Mouse (Mus musculus) macrophage (primary cell): ENCODE measurements at regions not wholly inside any gene's neighbourhood (a gene's known extent, or its start where the extent isn't known, plus 50 kb on each side); places are given as distances from the start of the nearest gene placed in this dataset.

Source experiments
- H3K27ac ChIP-seq: fragments of 350-480 bp; formaldehyde crosslinking; 2 replicates; pipeline ENCODE4 v1.9.0; 2021
- H3K36me3 ChIP-seq: fragments of 350-480 bp; formaldehyde crosslinking; 2 replicates; pipeline ENCODE4 v1.9.0; 2021; ENCODE audit errors: inconsistent target
- H3K4me3 ChIP-seq: fragments of 350-480 bp; formaldehyde crosslinking; 2 replicates; pipeline ENCODE4 v1.9.0; 2021; ENCODE audit errors: inconsistent target
- H3K79me2 ChIP-seq: fragments of 350-480 bp; formaldehyde crosslinking; 2 replicates; pipeline ENCODE4 v1.9.0; 2021; ENCODE audit errors: inconsistent target
- WGBS: methylation state at CpG from one replicate; pipeline ENCODE4 v1.1.7; 2026; ENCODE audit warnings: inconsistent platforms; ENCODE audit not compliant: missing documents; 5-methylcytosine and 5-hydroxymethylcytosine counted together

GRCm38 (mm10) chr17:9892776-9893175 is 223.3 kb upstream of the Pabpc6 start:
- Histone ChIP-seq H3K36me3 (no peaks in the 10 kb centered on the region), H3K27ac (no peak overlapping the region)

GRCm38 (mm10) chr17:9892141-9892540 is 222.6 kb upstream of the Pabpc6 start:
- no peaks in the 10 kb centered on the region for H3K36me3 ChIP-seq
- H3K27ac ChIP-seq: no peak overlapping the region
- H3K79me2 ChIP-seq: no peaks in the 10 kb centered on the region
- H3K4me3 ChIP-seq: no peak overlapping the region
- WGBS: 95% methylated on average over 9 of the region's 9 CpGs

More at GRCm38 (mm10) chr17:9892776-9893175, 223.3 kb upstream of the Pabpc6 start:
- no peak overlapping the region for H3K4me3 ChIP-seq
- no peaks in the 10 kb centered on the region for H3K79me2 ChIP-seq
- 79% methylated on average over 5 of the region's 5 CpGs for WGBS

DNA sequence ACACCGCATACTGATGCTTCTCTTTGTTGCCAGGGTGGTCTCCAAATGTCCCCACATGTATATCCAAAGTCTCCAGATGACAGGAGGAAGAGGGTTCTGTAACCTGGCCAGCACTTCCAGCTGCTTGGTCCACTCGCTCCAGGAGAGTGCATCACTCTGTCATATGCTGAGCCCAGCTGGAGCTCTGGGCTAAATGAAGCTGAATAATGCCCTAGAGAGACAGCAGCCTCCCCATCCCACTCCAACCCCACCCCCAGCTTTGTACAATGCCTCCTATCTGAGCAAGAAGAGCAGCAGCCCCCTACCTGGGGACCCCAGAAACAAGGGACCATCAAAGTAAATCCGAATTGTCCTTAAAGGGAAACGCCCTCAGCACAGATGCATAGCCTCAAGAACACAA is 219.0 kb upstream of the Pabpc6 start:
- Histone ChIP-seq H3K4me3 (no peak overlapping the region), H3K36me3 (no peaks in the 10 kb centered on the region), H3K27ac (no peak overlapping the region), H3K79me2 (no peaks in the 10 kb centered on the region)
- WGBS: 81% methylated on average over 4 of the region's 4 CpGs

- Histone ChIP-seq H3K4me3 (no peak overlapping the region), H3K27ac (no peak overlapping the region), H3K79me2 (no peaks in the 10 kb centered on the region), H3K36me3 (no peaks in the 10 kb centered on the region)
- 23% methylated on average over 6 of the region's 7 CpGs for WGBS
These were observed 215.6 kb upstream of the Pabpc6 start for GRCm38 (mm10) chr17:9885110-9885509.

DNA sequence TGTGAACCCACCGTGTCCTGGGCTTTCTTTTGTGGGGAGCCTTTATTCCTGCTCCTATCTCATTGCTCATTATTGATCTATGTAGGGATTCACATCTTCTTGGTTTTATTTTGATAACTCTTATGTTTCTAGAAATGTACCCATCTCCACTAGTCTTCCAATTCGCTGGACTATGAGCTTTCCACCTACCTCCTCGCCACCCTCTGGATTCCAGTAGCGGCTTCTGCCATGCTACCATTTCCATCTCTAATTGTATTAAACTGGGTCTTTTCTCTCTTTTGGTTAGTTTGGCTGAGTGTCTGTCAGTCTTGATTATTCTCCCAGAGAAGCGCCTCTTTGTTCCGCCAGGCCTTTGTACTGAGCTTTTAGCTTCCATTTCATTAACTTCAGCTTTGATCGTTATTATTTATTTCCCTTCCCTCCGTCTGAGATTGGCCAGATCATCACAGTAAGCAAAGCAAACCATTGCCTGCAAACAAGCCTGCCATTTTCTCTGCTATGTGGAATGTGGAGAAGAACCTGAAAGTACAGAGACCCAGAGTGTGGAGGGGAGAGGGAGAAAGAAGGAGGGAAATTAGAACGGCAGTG is 213.2 kb upstream of the Pabpc6 start:
- 92% methylated on average over 9 of the region's 9 CpGs for WGBS
- Histone ChIP-seq H3K36me3 (no peaks in the 10 kb centered on the region), H3K27ac (no peak overlapping the region), H3K4me3 (no peak overlapping the region), H3K79me2 (no peaks in the 10 kb centered on the region)

DNA sequence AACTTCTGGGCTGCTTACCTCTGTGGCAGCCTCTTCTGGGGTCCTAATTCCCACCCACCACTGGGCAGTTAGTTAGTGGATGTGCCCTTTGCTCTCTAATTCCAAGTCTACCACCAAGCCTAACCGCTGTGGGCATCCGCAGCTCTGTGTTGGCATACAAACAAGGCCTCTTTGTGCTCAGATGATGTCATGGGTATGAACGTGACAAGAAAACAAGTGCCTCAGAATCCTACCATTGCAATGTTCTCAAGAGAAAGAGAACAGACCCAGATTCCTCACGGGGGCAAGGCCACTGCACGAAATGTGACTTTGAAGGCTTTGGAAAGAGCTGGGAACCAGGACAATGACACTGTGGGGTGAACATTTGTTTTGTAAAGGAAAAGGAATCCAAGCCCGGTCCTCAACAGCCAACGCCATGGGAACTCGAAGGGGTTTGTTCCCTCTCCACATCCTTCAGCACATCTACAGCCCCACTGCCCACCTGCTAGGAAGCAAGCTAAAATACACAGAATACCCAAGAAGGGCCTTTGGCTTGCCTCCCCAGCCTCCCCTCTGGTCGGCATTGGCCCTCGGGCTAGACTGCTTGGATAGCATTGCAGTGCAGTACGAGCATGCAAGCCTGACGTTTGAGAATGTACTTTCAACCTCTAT is 210.2 kb upstream of the Pabpc6 start:
- no peak overlapping the region for H3K4me3 ChIP-seq
- no peaks in the 10 kb centered on the region for H3K36me3 ChIP-seq
- WGBS: 92% methylated on average over 12 of the region's 12 CpGs
- H3K79me2 ChIP-seq: no peaks in the 10 kb centered on the region
- no peak overlapping the region for H3K27ac ChIP-seq

- Histone ChIP-seq H3K4me3 (no peak overlapping the region), H3K27ac (no peak overlapping the region), H3K36me3 (no peaks in the 10 kb centered on the region), H3K79me2 (no peaks in the 10 kb centered on the region)
- 94% methylated on average over 10 of the region's 10 CpGs for WGBS
These were observed 204.2 kb upstream of the Pabpc6 start for GRCm38 (mm10) chr17:9873695-9874094.

DNA sequence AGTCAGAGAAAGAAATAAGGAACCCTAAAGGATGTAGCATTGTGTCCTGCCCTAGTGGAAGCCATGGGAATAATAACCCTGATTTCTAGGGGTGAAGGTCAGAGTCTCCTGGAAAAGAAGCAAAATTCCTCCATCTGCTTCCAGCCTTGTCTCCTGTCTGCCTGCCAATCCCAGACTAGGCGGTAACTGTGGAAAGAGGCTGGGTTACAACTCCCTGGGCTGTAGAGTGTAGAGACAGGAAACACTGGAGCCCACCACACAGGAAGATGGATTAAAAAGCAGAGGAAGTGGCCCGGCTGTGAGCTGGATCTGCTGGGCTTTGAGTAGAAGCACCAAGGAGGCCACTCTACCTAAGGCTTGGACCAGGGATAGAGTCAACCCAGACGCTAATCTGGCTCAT is 200.7 kb upstream of the Pabpc6 start:
- no peaks in the 10 kb centered on the region for H3K79me2 ChIP-seq
- H3K4me3 ChIP-seq: no peak overlapping the region
- WGBS: 50% methylated on average over 3 of the region's 3 CpGs
- H3K36me3 ChIP-seq: no peaks in the 10 kb centered on the region
- no peak overlapping the region for H3K27ac ChIP-seq

DNA sequence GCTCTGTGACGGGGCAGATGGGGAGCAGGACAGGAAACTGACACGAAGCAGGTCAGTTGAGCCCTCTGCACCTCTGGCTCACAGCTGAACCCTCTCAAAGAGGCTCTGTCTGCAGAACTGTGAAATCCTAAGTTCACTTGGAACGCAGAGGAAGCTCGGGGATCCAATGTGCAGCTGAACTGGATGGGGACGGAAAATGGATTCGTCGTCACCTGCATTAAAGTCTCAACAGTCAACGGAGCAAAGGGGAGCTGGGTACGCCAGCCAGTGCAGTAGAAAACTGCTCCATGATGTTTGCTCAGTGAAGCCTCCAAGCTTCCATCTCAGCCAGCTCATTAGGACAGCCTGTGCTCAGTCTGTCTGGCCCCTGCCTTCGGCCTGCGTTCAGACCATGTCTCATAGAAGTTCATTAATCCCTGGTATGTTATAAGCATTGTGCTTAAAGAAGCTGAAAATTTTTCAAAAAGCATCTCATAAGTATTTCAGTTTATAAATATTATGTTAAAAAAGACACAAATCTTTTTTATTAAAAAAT is 199.3 kb upstream of the Pabpc6 start:
- Histone ChIP-seq H3K27ac (no peak overlapping the region), H3K79me2 (no peaks in the 10 kb centered on the region), H3K36me3 (no peaks in the 10 kb centered on the region), H3K4me3 (no peak overlapping the region)
- WGBS: 95% methylated on average over 11 of the region's 11 CpGs

DNA sequence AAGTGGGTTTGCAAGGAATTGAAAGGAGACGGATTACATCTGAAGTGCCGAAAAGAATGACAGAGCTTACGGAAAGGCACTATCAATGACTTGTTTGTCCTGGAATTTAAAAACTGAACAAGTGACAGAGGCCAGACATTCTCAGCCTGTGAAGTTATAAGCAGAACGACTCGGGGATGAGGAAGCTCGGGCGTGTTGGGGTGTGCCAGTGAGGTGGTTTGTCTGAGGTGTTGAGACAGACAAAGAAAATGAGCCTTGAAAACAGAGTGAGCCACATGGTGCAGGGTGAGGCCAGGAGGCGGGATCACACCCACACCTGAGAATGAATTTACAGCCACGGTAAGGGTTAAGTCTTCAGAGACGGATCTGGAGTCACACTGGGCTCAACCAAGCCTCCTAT is 194.7 kb upstream of the Pabpc6 start:
- H3K79me2 ChIP-seq: no peaks in the 10 kb centered on the region
- H3K27ac ChIP-seq: no peak overlapping the region
- no peaks in the 10 kb centered on the region for H3K36me3 ChIP-seq

DNA sequence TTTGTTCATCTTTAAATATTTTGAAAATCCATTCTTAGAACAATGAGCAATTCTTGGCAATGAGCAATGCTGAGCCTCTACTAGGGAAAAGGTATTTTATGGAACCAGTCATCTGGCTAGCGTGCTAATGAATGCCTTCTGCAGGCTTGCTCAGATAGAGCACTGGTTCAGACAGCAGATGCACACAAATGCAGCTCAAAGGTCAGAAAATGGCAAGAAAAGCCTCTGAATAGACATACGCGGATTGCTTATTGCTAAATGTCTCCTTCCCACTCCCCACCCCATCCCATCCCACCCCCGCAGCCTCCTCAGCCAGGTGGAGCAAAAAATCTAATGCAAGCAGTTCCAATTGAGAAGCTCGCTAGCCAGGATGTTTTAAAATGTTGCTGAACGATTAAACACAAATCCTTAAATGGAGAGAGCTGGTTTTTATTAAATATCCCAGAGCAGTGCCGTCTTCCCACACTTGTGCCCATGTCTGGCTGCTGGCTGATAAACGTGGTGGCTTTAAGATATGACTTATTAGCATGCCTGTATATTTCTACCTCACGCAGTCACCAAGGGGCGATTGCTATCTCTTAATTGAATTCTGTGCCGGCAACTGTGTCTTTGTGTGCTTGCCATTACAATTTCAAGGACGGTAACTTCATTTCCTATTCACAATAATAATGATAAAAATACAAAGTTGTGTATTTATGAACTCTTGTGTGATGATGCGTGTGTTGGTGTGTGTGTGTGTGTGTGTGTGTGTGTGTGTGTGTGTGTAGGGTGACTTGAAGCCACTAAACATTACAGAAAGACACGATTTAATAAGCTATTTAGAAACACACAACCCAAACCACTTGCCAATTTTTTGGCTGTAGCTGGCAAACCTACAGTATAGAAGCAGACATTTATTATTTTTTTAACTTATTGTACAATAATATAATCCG is 192.7 kb upstream of the Pabpc6 start:
- no peaks in the 10 kb centered on the region for H3K36me3 ChIP-seq
- H3K79me2 ChIP-seq: no peaks in the 10 kb centered on the region
- no peak overlapping the region for H3K27ac ChIP-seq
- WGBS: 91% methylated on average over 14 of the region's 15 CpGs
- no peak overlapping the region for H3K4me3 ChIP-seq

More for the DNA sequence above, 194.7 kb upstream of the Pabpc6 start:
- WGBS: 84% methylated on average over 10 of the region's 10 CpGs
- no peak overlapping the region for H3K4me3 ChIP-seq

- H3K79me2 ChIP-seq: no peaks in the 10 kb centered on the region
- H3K36me3 ChIP-seq: no peaks in the 10 kb centered on the region
- no peak overlapping the region for H3K27ac ChIP-seq
- WGBS: 95% methylated on average over 6 of the region's 6 CpGs
- no peak overlapping the region for H3K4me3 ChIP-seq
These were observed 191.8 kb upstream of the Pabpc6 start for GRCm38 (mm10) chr17:9861346-9861745.

GRCm38 (mm10) chr17:9848559-9849357 is 179.2 kb upstream of the Pabpc6 start:
- WGBS: 87% methylated on average over 8 of the region's 9 CpGs
- Histone ChIP-seq H3K27ac (no peak overlapping the region), H3K79me2 (no peaks in the 10 kb centered on the region), H3K36me3 (no peaks in the 10 kb centered on the region), H3K4me3 (no peak overlapping the region)

DNA sequence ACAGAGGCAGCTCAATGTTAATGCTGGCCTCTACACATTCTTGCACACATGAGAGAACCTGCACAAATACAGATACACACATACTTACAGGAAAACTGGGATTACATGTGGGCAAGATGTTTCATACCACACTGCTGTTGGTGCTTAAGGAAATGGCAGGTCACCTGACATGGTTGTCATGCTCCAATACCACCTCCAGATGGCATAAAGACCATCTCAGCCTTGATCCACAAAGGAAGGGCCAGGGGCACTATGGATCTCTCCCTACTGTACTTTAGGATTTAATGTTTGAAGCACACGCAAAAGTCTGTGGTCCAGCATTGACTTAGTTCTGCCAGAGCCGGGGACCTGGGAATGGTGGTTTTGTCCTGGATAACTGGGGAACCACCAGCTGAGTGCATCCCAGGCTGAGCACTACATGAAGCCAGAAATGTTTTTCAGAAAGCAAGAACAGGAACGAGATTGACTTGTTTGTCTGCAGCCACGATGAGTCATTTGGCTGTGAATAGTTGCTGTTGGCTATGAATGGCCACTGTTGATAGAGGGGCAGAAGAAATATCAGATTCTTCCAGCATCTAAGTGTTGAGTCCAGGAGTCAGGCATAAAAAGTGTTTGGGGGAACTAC is 176.0 kb upstream of the Pabpc6 start:
- Histone ChIP-seq H3K4me3 (no peak overlapping the region), H3K36me3 (no peaks in the 10 kb centered on the region), H3K79me2 (no peaks in the 10 kb centered on the region), H3K27ac (no peak overlapping the region)
- WGBS: 65% methylated on average over 4 of the region's 4 CpGs
